Mouse (Mus musculus) kidney, adult 9 months (tissue): ENCODE measurements around the gene Tmem269.
A peak's percentile ranks its signal among the peaks of the same experiment; 100 is the strongest.

Experiments
- DNase-seq: peaks from one replicate; pipeline ENCODE4 v3.0.0; 2022

The Tmem269 gene

DNA sequence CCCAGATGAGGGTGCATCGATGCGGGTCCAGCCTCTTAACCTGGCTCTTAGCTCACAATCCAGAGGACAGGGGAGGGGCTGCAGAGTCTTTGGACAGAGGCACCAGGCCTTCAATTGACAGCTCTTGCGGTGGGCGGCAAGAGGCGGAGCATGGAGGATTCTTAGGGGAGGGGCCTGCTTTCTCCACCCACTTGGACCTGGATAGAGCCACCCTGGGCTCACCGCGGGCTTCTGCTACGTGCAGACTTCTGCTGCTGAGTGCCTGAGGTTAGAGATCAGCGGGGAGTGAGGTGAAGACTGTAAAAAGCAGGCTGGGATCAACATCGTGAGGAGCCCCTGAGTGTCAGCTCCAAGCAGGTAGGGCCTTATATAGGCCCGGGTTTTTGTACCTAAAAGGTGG, at the start of gene Tmem269:
Gene Tmem269, minus strand, starts transcription at position 49 of the 400 bp plus-strand sequence.
- DNase-seq, result no peak

DNA sequence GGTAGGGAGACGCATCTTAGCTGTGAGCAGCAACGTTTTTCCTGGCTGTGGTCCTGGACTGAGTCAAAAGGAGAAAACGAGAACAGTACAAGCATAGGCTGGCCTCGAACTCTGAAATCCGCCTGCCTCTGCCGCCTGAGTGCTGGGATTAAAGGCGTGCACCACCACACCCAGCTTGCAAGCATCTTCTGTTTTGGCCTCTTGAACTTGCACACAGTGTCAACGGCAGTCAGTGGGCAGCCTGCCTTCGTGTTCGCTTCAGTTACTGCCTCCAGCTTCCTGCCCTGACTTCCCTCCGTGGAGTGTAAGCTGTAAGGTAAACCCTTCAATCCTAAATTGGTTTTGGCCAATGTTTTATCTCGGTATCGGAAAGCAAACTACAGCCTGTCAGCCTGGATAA, 48.6 kb upstream of the Tmem269 start:
- no peak for DNase-seq

DNA sequence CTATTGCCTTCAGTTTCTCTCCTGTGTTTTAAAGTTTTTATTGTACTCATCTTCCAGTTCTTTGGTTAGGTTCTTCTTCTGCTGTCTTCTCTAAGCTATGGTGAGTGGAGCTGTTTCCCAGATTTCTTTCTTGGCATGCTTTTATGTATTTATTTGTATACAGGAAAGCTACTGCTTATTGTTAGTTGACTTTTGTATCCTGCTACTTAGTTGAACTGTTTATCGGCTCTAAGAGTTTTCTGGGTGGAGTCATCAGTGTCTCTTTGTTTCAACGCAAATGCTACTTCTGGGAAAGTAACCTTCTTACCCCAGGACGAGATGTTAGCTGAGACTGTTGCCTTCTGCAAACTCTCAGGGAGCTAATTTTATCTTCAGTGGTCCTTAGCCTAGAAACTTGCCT, 45.4 kb upstream of the Tmem269 start:
- no peak for DNase-seq

DNA sequence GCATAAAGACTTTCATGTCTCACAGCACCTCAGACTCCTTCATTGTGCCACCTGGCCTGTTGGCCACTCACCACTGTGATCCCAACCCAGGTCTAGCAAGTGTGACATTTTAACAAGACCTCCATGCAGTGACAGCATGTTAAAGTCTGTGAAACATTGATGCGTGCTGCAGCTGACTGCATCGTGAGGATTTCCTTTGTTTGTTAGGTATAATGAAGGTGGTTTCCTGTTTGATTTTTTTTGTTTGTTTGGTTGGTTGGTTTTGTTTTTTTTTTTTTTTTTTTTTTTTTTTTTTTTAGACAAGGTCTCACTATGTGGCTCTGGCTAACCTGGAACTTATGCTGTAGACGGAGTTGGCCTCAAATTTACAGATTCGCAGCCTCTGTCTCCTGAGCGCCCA, 44.5 kb upstream of the Tmem269 start:
- DNase-seq, result no peak

DNA sequence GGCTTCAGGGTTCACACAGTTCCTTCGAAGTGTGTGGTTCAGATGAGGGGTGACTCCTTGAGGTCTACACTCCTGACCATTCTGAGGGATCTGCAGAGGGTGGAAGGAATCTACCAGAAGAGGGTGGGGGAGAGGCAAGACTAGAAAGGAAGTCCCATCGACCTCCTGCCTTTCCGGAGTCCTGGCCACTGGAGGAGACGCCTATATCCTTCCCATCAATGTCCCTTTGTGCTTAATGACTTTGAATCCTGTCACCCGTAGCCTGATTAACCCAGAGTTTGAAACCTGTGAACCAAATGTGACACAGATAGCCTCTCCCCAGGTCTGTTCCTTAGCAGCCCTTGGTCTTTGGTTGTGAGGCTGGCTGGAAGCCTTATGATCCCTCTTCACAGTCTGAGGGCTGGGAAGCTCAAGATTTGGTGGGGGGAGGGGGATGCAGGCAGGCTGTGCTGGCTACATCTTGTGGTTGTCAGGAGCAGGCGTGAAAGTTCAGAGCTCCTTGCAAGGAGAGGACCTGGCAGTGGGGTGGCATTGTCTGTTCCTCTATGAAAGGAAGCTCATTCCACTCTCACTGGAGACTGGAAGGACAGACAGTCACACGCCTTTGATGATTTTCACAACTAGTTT, 43.2 kb upstream of the Tmem269 start:
- DNase-seq, result no peak

DNA sequence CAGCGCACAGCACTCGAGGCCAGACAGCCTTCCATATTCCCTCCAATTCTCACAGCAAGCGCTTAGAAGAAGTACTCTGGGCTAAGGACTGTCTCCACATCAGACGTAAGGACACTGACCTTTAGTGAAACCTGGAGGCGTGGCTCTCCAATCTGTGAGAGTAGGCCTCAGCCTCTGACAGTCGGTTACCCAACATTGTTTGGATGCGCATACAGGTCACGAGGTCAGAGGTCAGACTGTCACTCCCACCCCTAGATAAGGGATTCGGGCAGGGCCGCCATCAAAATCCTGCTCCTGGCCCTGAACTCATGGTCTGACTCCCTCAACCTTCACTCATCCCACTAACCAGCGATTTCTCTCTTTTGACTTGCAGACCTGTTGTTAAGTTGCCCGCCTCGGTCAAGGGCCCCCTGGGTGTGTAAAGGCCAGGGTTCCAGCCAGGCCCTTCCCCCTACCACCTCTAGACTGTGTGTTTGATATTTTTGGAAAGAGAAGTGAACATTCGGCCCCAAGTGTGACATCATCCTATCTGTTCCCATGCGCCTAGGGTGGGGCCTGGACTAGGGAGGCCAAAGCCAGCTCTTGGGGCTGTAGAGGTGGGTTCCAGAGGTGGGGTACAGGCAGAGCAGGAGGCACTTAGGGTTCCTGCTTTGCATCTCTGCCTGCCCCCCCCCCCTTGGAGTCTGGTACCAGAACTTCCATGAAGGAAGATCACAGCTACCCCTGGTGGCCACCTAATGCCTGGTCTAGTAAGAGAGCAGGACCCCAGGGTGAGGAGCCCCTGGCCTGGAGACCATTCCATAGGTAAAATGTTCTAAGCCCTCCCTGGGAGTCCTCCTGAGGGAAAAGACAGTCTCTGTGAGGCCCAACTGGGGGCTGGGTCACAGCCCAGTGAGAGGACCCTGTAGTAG, 41.6 kb upstream of the Tmem269 start:
- DNase-seq, result no peak

DNA sequence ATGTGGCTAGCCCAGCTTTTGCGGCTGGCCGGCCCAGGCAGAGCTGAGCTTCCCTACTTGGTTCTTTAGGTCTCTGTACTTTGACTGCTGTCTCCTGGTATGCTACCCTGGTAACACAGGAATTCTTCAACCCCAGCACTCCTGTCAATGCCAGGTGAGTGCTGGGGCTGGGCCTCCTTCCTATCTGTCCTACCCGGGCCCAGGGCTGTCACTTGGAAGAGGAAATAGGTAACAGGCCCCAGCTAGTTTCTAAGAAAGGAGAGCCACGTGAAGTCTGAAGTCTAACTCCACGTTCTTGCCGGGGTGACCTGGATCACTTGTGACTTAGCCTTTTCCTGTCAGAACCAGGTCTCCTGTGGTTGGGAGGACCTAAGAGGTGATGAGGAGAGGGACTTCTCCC, 39.1 kb upstream of the Tmem269 start:
- DNase-seq, result no peak

DNA sequence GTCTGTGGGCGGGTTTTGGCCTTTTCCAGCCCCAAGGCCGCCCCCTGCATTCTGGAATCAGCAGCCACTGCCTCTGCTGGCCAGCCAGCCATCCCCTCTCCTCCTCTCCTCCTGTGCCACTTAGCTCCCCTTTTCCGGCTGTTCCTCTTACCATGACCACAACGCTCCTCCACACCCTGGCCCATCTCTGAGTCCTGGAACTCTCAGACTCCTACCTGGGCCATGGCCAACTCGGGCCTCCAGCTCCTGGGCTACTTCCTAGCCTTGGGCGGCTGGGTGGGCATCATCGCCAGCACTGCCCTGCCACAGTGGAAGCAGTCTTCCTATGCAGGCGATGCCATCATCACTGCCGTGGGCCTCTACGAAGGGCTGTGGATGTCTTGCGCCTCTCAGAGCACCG, 37.3 kb upstream of the Tmem269 start, which contains the start of gene Cldn19:
Gene Cldn19, plus strand, starts transcription at position 64 of the 400 bp plus-strand sequence.
- DNase-seq, result no peak

DNA sequence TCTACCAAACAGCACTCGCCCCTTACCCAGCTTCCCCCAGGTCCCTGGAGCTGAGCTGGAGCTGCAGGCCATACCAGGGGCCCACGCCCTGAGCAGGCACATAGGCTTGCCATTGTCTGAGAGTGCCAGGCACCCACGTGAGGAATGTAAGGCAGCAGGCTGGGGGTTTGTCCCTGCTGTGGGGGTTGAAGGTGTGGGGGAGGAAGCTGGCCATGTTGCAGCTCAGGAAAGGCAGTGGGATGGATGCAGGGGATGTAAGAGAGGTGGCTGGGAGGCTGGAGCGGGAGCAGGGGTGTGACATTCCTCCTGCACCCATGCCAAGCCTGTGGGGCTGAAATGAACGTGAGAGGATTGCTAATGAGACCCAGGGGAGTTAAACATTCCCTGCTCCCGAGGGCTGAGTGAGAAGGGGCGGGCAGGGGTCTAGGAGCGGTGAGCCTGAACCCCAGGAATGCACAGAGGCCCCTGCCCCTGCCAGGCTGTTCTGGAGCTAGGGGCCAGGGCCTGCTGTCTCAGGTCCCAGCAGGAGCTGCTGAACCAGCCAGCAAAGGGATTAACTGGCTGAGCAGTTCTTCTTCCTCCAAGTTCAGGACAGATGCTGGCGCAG, 36.1 kb upstream of the Tmem269 start:
- peak; percentile 65 for DNase-seq

DNA sequence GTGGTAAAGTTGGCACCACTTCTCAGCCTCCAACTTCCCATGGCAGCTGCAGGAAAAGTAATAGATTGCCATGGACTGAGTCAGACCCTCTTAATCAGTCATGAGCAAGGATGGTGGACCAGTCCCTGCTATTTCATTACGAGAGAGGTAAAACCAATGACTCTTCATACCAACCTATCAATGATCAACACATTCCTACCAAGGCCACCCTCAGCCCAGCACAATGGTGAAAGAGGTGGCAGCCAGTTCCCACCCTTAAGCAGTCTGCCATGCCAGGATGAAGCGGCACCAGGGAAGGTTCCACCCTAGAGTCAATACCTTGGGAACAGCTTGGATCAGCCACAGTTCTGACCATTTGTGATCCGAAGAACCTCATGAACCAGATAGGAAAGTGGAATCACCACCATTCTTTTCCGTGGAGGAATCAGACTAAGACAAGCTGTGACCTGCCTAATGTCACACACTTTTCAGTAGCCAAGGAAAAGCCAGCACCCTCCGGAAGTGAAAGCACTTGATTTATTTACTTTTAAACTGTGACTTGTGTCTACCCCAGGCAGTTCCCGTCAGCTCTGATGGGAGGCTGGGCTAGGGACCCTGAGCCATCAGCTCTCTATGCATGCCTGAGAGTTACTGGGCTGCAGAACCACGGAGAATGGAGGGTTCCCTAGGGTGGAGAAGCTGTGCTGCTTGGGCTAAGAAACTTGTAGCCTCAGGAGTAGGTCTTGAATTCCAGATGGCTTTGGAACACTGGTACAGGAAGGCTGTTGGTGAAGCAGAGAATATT, 34.2 kb upstream of the Tmem269 start:
- peak; percentile 34 for DNase-seq

DNA sequence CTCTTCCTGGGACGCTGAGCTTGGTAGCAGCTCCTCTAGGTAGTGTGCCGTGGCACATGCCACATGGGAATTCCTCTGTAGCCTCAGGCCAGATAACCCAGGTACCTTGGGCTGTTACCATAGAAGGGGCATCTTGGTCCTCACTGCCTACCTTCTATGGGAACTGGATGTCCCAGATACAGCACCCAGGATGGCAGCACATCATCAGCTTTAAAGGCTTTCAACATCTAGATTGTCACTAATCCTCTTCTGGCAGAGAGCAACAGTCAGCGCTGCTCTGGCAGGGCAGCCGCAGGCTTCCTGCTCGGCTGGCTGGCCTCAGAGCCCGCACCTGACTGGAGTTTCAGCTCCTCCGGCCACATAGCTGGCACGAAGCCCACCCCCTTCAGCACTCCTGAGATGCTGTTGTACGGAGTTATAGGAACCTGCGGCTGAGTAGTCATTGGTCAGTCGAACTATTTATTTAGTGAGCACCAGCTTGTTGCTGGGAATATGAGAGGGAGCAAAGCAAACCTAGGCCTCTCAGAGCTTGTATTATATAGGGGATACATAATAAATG, 30.5 kb upstream of the Tmem269 start:
- DNase-seq, result no peak

DNA sequence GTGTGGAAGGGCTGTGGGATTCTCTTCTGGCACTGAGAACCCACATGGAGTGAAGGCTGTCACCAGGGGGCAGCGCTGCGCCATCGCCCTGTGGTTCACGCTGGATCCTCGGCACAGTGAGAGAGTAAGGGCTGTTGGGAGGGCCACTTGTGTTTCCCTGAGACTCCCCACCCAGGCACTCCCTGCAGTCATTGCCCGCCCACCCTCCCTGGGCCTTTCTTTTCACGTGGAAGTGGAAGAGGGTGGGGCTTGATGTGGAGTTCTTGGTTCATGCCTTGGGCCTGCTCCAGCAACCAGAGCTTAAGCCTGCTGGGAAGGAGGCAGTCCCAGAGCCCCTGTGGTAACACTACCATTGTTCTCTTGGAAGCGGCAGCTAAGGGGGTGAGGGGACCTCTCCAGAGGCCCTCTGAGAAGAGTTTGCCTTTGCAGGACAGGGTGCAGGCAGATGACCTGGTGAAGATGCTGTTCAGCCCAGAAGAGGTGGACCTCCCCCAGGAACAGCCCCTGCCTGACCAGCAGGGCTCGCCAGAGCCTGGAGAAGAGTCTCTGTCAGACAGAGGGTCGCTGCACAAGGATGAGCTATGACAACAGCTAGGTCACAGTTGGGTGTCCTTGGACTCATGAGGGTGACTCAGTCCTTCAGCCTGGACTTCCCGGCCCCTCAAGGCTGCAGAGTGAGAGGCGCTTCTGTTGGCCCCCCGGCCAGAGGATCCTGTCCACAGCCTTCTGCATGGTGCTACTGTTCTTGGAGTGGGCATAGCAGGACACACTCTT, 29.6 kb upstream of the Tmem269 start:
- peak; percentile 79 for DNase-seq

DNA sequence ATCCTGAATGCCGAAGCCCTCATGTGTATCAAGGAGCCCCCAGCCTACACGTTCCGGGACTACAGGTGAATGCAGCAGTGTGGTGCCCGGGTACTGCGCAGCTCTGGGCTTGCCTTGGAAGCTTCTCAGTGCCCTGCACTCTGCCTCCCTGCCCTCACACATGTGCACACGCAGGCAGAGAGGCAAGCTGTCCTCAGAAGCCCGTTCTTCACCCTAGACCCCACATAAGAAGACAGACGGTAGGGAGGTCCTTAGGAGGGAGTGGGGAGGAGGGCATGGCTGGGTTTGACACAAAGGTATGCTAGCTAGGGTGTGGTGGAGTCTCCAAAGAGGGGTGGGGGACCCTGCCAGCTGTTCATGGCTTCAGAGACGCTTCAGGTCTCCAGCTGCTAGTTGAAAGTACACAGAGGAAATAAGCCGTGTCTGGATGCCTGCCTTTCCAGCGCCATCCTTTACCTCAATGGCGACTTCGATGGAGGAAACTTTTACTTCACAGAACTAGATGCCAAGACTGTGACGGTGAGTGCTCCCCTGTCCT, 28.7 kb upstream of the Tmem269 start:
- no peak for DNase-seq

DNA sequence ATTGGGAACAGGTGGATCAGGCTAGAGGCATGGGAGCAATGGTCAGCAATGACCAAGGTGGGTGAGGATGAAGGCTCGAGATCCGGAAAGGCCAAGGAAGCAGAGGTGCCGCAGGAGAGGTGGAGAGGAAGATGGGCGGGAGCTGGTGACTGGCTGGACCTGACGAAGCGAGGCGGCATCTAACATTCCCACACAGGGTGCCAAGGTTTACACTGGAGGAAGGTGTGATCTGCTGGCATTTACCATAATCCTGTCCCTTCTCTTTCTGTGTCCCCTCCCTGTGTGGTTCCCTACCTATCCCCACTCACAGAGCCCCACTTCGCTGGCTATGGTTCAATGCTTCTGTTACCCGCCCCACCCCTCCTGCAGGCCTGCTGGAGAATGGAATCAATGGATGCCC, 27.9 kb upstream of the Tmem269 start:
- no peak for DNase-seq

DNA sequence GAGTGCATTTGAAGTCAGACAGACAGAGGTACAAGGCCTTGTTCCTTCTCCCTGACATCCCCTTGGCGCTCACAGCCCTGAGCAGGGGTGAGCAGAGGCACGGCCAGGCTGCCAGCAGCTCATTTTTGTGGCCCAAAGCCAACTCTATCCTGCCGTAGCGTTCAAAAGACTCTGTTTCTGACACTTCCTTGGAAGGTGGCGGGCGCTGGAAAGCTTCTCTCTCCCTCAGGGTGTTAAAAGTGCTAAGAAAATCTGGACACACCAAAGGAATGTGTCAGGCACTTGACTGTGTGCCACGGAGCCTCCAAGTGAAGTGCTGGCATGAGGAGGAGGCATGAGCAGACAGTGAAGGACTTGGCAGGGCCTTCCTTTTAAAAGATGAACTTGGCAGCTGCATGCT, 27.5 kb upstream of the Tmem269 start:
- peak; percentile 32 for DNase-seq

DNA sequence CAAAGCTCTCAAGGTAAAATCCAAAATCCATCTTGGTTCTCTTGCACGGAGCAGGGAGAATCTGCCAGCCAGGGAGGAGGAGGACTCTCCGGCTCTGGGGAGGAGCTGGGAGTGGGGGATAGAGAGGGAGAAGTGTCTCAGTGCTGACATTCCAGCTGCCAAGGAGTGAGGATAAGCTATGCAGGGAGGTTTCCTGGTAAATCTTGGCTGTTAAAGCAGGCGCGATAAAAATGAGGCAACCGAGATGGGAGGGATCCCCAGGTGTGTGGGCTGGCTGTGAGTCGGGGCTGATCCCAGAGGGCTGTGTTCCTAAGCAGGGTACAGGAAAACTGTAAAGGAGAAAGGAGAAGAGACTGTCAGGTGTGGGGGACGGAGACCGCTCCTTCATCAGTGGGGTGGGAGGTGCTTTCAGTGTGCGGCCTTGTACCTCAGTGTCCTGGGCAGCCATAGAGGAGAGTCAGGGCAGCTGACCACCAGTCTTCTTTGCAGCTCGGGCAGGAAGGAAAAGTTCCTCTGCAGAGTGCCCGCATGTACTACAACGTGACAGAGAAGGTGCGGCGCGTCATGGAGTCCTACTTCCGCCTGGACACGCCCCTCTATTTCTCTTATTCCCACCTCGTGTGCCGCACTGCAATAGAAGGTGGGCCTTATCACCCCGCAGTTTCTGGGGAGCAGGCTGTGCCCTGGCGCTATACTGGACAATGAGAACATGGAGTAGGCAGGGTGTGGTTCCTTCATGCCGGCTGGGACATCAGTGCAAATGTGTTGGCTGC, 26.6 kb upstream of the Tmem269 start:
- no peak for DNase-seq

DNA sequence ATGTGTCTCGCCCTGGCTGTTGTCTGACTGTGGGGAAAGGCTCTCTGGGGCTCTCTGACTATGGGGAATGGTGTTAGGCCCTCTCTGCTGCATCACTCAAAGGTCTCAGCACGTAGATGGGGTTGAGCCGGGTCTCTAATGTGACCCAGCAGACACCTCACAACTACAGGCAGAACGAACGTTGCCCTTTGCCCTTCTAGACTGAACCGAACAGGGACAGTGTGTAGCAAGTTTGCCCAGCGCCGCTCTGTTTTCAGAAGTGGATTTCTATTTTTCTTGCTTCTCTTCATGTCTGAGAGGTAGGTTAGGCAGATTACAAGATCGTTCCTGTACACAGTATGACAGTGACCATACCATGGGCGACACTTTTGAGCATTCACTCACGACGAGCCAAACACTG, 24.6 kb upstream of the Tmem269 start:
- DNase-seq, result peak; percentile 55

DNA sequence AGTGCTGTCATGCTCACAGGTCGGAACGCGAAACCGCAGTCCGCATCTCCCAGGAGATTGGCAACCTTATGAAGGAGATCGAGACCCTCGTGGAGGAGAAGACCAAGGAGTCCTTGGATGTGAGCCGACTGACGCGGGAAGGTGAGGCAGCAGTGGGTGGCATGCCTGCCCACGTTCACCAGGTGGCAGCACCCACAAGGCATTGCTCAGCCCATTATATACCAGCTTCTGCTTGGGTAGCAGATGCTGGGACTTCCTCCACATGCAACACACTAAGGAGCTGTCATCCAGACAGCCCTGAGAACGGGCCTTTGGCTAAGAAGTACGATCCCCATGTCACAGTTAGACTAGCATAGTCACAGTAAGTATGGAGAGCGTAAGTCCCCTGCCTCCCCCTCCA, 23.6 kb upstream of the Tmem269 start:
- DNase-seq, result peak; percentile 53

DNA sequence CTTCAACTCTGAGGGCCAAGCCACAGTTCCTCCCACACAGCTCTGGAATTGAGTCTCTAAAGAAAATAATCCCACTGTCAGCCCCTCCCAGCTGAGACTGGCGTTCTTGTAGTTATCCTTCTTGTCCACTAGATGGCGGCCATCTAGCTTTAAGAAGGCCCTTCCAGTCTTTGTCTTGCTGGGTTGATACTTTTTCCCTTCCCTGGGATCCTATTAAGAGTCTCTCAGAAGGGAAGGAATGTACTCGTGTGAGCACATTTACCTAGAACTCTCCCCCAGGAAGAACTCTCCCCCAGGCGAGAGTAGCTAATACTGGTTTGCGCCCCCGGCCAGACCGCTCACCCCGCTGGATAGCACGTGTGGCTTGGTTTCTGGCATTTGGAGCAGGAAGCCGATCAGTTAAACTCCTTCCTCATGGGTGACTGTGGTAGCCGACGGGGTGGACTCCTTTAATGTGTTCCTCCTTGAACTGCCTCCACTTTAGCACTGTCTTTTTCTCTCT, 21.2 kb upstream of the Tmem269 start:
- DNase-seq, result peak; percentile 58

DNA sequence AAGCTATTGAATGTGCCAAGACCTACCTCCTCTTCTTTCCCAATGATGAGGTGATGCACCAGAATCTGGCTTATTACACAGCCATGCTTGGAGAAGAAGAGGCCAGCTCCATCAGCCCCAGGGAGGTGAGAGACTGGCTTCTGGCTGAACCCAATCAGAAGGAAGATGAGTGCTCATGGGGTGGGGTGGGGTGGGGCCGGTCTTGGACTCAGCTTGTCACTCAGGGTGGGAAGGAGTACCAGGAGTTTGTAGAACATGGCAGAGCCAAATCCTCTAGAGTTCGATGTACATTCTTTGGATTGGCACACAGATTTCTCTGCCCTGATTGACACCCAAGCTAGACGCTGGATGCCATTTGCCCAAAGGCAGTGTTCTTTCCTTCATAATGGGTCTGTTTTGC, 20.6 kb upstream of the Tmem269 start:
- DNase-seq, result no peak

DNA sequence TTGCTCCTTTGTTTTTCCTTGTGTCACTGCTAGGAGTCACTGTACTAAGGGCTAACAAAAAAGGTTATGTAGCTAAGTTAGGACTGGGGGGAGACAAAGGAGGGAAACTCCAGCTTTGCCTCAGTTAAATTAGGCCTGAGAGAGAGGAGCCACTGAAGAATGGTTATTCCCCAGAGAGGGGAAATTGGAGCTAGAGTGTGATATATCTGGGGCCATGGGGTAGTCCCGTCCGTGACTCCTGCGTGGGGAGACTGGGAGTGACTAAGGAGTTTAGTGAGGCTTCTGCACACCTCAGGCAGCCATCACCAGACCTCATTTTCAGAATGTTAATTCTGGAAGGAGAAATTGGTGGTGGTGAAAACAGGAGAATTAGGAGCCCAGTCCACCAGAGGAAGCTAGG, 16.3 kb upstream of the Tmem269 start:
- DNase-seq, result no peak
